In the genomic region with DNA sequence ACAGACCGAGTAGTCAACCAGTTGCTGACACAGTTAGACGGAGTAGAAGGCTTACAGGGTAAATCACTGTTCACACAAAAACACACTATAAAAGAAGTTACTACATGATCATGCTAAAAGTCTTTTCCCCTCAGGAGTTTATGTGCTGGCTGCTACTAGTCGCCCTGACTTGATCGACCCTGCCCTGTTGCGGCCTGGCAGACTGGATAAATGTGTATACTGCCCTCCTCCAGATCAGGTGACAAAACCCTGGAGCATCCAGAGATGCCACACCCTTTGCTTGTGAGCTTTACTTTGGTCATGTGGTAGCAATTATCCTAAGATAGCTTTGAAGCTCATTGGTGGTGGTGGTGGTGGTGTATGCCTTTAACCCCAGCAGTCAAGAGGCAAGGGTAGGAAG, we compare ENCODE assay signal across 23 mouse cellular contexts. TPM values are rescaled to one million over a fixed set of nuclear protein-coding genes. Genes with fewer than 3 reads are reported as not detected.
"Had no signal": no experiment of that assay in that cellular context is flagged by ENCODE, and none has a peak within 500 bp of the region (broad histone marks: within the 10 kb centered on the region; RNA-seq: fewer than 3 reads in every experiment).

No protein-coding gene starts in this region.

- H3K4me1 ChIP-seq: midbrain, embryonic 10.5 days; midbrain, embryonic 13.5 days; midbrain, embryonic 15.5 days; neural tube, embryonic 13.5 days; neural tube, embryonic 15.5 days had no signal

- H3K9me3 ChIP-seq: midbrain, embryonic 10.5 days; midbrain, embryonic 13.5 days; midbrain, embryonic 15.5 days; neural tube, embryonic 13.5 days; neural tube, embryonic 15.5 days had no signal

- H3K9ac ChIP-seq: liver, embryonic 14.5 days; lung, embryonic 14.5 days; midbrain, embryonic 13.5 days; midbrain, embryonic 15.5 days; neural tube, embryonic 13.5 days; neural tube, embryonic 15.5 days had no signal

- ATAC-seq: midbrain, embryonic 13.5 days; midbrain, embryonic 15.5 days had no signal

- H3K27me3 ChIP-seq: midbrain, embryonic 13.5 days; midbrain, embryonic 15.5 days; neural tube, embryonic 13.5 days; neural tube, embryonic 15.5 days had no signal

- H3K27ac ChIP-seq: liver, embryonic 14.5 days; midbrain, embryonic 10.5 days; midbrain, embryonic 13.5 days; midbrain, embryonic 15.5 days; neural tube, embryonic 13.5 days; neural tube, embryonic 15.5 days had no signal

- DNase-seq: lung, adult 18-20 months; lung, embryonic 14.5 days; lung, postnatal 10 days; lung, postnatal 4 days; right cerebral cortex, postnatal 14 days; thymus, adult 18-20 months; thymus, postnatal 14 days; thymus, postnatal 36 days had no signal

- H3K4me3 ChIP-seq: midbrain, embryonic 10.5 days; midbrain, embryonic 13.5 days; midbrain, embryonic 15.5 days; myocyte; neural tube, embryonic 13.5 days; neural tube, embryonic 15.5 days had no signal

- H3K4me2 ChIP-seq: lung, embryonic 14.5 days; midbrain, embryonic 13.5 days; midbrain, embryonic 15.5 days; neural tube, embryonic 13.5 days; neural tube, embryonic 15.5 days had no signal

RNA-seq across cellular contexts. Expression of gene Tmbim7, which starts 20.9 kb away (rescaled TPM):
- total RNA-seq: megakaryocyte, adult 5-6 weeks had no signal
- polyA plus RNA-seq: liver, embryonic 14.5 days; liver, embryonic 16.5 days; lung, embryonic 14.5 days; lung, embryonic 16.5 days; midbrain, embryonic 10.5 days; midbrain, embryonic 13.5 days; midbrain, embryonic 15.5 days; myocyte; neural tube, embryonic 11.5 days; neural tube, embryonic 13.5 days; neural tube, embryonic 15.5 days; spleen, adult 2 months; stomach, embryonic 14.5 days; stomach, embryonic 16.5 days; thymus, postnatal 0 days had no signal
